Mouse (Mus musculus) small intestine, adult 2 months (tissue): ENCODE measurements at regions not wholly inside any gene's neighbourhood (a gene's known extent, or its start where the extent isn't known, plus 50 kb on each side); places are given as distances from the start of the nearest gene placed in this dataset.

Experiments
- H3K27ac ChIP-seq: fragments of 200-500 bp; 2 replicates; pipeline ENCODE4 v1.5.1; 2012; ENCODE audit warnings: low read depth, low read length, control low read depth, inconsistent platforms; ENCODE audit not compliant: insufficient read depth
- H3K27me3 ChIP-seq: fragments of 200-500 bp; 2 replicates; pipeline ENCODE4 v1.6.1; 2012; ENCODE audit warnings: mild to moderate bottlenecking, moderate library complexity, low read length, inconsistent platforms; ENCODE audit not compliant: control insufficient read depth, insufficient read depth
- H3K36me3 ChIP-seq: fragments of 200-500 bp; 2 replicates; pipeline ENCODE4 v1.6.1; 2012; ENCODE audit warnings: mild to moderate bottlenecking, low read length, control low read depth, inconsistent platforms; ENCODE audit not compliant: control insufficient read depth, insufficient read depth
- H3K4me1 ChIP-seq: fragments of 200-500 bp; 2 replicates; pipeline ENCODE4 v1.6.1; 2012; ENCODE audit warnings: low read length, inconsistent platforms, mixed read lengths; ENCODE audit not compliant: control insufficient read depth, insufficient read depth, insufficient read length
- H3K4me3 ChIP-seq: fragments of 200-500 bp; 2 replicates; pipeline ENCODE4 v1.5.1; 2012; ENCODE audit warnings: low read depth, mild to moderate bottlenecking, control low read depth, inconsistent platforms, low read length, moderate library complexity
- CTCF ChIP-seq: fragments of 200-500 bp; IDR thresholded peaks from 2 replicates; pipeline ENCODE4 v1.5.1; 2012; ENCODE audit warnings: low read depth, mild to moderate bottlenecking, control low read depth, inconsistent platforms, low read length, moderate library complexity, mixed read lengths; ENCODE audit not compliant: insufficient replicate concordance, insufficient read length; ENCODE audit errors: extremely low read depth
- POLR2A ChIP-seq: fragments of 200-500 bp; IDR thresholded peaks from 2 replicates; pipeline ENCODE4 v1.6.1; 2012; ENCODE audit warnings: low read depth, mild to moderate bottlenecking, control low read depth, inconsistent platforms, low read length, moderate library complexity
- WGBS: fragments of 180-500 bp; shearing (Covaris S2); methylation state at CpG from one replicate; pipeline ENCODE4 v1.1.7; 2018; 5-methylcytosine and 5-hydroxymethylcytosine counted together

- Histone ChIP-seq H3K36me3 (no peaks in the 10 kb centered on the region), H3K27ac (no peak overlapping the region), H3K4me3 (no peak overlapping the region), H3K27me3 (no peaks in the 10 kb centered on the region), H3K4me1 (peaks cover 8% of the 10 kb centered on the region; the same call in 1 of the 2 replicates)
- no peak for TF ChIP-seq POLR2A
- no peak for TF ChIP-seq CTCF
- 17% methylated on average over 1 of the region's 1 CpGs for WGBS
These were observed 969.0 kb downstream of the Synb start for GRCm38 (mm10) chr14:68325061-68325460.

- Histone ChIP-seq H3K4me1 (peaks cover 8% of the 10 kb centered on the region; the same call in 1 of the 2 replicates), H3K4me3 (no peak overlapping the region), H3K36me3 (no peaks in the 10 kb centered on the region), H3K27me3 (no peaks in the 10 kb centered on the region), H3K27ac (peak overlapping the region; percentile 53; the same call in 1 of the 2 replicates)
- TF ChIP-seq CTCF, result no peak
- TF ChIP-seq POLR2A, result no peak
- 23% methylated on average over 6 of the region's 6 CpGs for WGBS
These were observed 971.1 kb downstream of the Synb start for GRCm38 (mm10) chr14:68323008-68323407.

- Histone ChIP-seq H3K27me3 (no peaks in the 10 kb centered on the region), H3K27ac (no peak overlapping the region), H3K36me3 (no peaks in the 10 kb centered on the region), H3K4me1 (no peaks in the 10 kb centered on the region), H3K4me3 (no peak overlapping the region)
- no peak for TF ChIP-seq CTCF
- TF ChIP-seq POLR2A, result no peak
- WGBS, result 91% methylated on average over 2 of the region's 2 CpGs
These were observed 986.0 kb downstream of the Synb start for GRCm38 (mm10) chr14:68307973-68308660.

GRCm38 (mm10) chr14:68305166-68305565 is 988.9 kb downstream of the Synb start:
- 73% methylated on average over 8 of the region's 8 CpGs for WGBS

GRCm38 (mm10) chr14:68301710-68302109 is 992.4 kb downstream of the Synb start:
- TF ChIP-seq POLR2A (no peak), CTCF (no peak)
- no peaks in the 10 kb centered on the region for H3K36me3 ChIP-seq
- H3K27me3 ChIP-seq, result no peaks in the 10 kb centered on the region
- H3K27ac ChIP-seq, result no peak overlapping the region
- 60% methylated on average over 4 of the region's 4 CpGs for WGBS
- H3K4me3 ChIP-seq, result no peak overlapping the region
- H3K4me1 ChIP-seq, result no peaks in the 10 kb centered on the region

More at GRCm38 (mm10) chr14:68305166-68305565, 988.9 kb downstream of the Synb start:
- H3K36me3 ChIP-seq, result no peaks in the 10 kb centered on the region
- H3K27ac ChIP-seq, result no peak overlapping the region
- TF ChIP-seq POLR2A (no peak), CTCF (no peak)
- no peak overlapping the region for H3K4me3 ChIP-seq
- no peaks in the 10 kb centered on the region for H3K4me1 ChIP-seq
- no peaks in the 10 kb centered on the region for H3K27me3 ChIP-seq

GRCm38 (mm10) chr14:68285546-68285945 is 1008.6 kb downstream of the Synb start:
- H3K36me3 ChIP-seq, result no peaks in the 10 kb centered on the region

GRCm38 (mm10) chr14:68261436-68261835 is 1032.7 kb downstream of the Synb start:
- Histone ChIP-seq H3K36me3 (no peaks in the 10 kb centered on the region), H3K27ac (no peak overlapping the region), H3K4me3 (no peak overlapping the region), H3K4me1 (no peaks in the 10 kb centered on the region), H3K27me3 (no peaks in the 10 kb centered on the region)
- TF ChIP-seq POLR2A (no peak), CTCF (no peak)
- WGBS, result 74% methylated on average over 3 of the region's 3 CpGs

More at GRCm38 (mm10) chr14:68285546-68285945, 1008.6 kb downstream of the Synb start:
- no peak overlapping the region for H3K27ac ChIP-seq
- WGBS, result 62% methylated on average over 3 of the region's 3 CpGs
- H3K4me1 ChIP-seq, result no peaks in the 10 kb centered on the region
- H3K4me3 ChIP-seq, result no peak overlapping the region
- no peak for TF ChIP-seq CTCF
- TF ChIP-seq POLR2A, result no peak
- H3K27me3 ChIP-seq, result no peaks in the 10 kb centered on the region

GRCm38 (mm10) chr14:68246966-68247365 is 1047.1 kb downstream of the Synb start:
- TF ChIP-seq CTCF (no peak), POLR2A (no peak)
- 88% methylated on average over 2 of the region's 2 CpGs for WGBS

More at GRCm38 (mm10) chr14:68246966-68247365, 1047.1 kb downstream of the Synb start:
- no peak overlapping the region for H3K27ac ChIP-seq
- H3K36me3 ChIP-seq, result no peaks in the 10 kb centered on the region
- no peaks in the 10 kb centered on the region for H3K27me3 ChIP-seq
- H3K4me3 ChIP-seq, result no peak overlapping the region
- no peaks in the 10 kb centered on the region for H3K4me1 ChIP-seq
